Mouse (Mus musculus): Measurements from ENCODE around the gene Impg2.
A peak's percentile ranks its signal among the peaks of the same experiment; 100 is the strongest.

Gene Impg2

DNA sequence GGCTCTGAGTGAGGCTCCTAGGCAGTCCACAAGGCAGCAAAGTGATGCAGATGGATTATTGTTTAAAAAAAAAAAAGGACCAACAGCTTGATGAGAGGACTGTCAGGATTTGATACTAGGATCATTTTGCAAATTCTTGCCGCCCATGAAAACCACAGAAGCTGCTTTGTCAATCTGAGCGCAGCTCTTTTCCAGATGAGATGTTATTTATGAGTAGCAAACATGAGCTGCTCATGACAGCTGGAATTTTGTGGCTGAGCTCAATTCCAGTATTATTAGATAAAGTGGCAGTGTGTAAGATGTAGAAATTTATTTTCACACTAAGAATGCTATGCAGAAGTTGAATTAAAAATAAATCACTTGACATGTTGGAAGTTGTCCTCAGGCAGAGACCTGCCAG lies 94.7 kb downstream of the Impg2 start:
- DNase-seq (ENCODE audit: low spot score in 2 of 2), result no peak

DNA sequence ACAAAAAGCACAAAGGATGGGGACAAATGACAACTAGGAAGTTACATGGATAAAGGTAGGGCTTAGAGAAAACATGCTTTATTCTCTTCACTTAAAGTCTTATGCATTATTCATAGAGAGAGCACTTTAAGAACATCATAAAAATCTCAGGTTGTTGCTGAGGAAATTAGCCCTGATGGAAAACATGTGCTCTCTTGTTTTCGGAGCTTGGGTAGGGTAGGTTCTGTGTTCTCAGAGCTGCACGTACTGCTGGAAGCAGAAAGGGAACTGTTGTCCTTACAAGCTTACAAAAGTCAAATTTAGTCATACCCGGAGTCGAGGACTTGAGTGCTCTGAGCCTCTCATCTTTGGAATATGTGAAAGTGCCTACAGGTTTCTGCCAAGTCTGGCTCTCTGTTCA lies 98.9 kb downstream of the Impg2 start:
- DNase-seq (ENCODE audit: low spot score in 2 of 2), result no peak

DNA sequence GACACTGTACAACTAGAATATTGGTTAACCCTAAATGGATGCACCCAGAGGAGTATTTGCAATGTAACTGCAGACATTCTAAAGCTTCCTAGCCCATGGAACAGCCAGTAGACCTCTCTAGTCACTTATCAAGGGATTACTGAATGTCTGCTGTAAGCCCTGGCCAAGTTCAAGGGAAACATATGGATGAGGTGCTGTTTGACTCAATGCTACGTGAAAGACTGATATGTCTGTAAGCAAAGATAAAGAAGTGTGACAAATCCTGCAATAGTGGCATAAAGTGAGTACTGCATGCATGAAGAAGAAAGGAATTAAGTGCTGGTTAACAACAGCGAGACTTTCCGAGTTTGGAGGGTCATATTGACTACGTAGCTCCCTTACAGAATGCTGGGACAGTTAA lies 100.1 kb downstream of the Impg2 start:
- no peak for DNase-seq (ENCODE audit: low spot score in 2 of 2)

DNA sequence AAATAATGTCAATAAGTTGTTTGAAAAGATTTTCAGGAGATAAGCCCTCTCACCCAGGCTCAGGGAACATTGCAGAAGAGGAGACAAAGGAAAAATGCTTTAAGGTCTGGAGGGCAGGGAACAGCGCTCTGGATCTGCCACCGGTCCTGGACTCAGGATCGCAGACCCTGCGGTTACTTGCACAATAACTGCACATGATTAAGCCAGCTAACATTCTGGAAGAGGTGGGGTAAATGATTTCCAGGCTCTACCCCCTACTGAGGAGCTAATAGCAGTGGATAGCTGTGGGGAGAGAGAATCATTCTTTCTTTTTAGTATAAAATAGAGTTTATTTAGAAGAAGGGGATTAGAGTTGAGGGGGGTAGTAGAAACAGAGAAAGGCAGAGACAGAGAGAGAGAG lies 103.5 kb downstream of the Impg2 start:
- DNase-seq (ENCODE audit: low spot score in 2 of 2), result no peak

DNA sequence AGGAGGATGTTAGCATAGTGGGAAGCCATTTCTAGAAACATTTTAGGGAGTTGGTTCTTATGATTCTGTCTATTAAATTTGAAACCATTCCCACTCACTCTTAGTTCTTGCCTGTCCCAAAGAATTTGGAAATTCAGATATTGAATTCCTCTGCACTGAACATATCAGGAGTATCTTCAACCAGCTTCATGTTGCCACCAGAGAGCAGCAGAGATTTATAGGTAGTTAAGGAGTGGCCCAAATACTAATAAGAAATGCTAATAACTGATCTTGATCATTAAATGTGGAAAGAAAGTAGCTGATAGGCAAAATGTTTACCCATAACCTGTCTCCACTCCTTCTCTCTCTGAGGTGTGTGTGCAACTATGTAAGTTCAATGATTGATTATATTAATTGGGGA lies 107.2 kb downstream of the Impg2 start:
- peak in 1 of 2 experiments; percentile 3 for DNase-seq (ENCODE audit: low spot score in 2 of 2)

Data from left cerebral cortex, adult 9 months (tissue).